Mouse (Mus musculus): ENCODE results near the gene Abhd18. TPM values are rescaled to one million over a fixed set of nuclear protein-coding genes. Genes with fewer than 3 reads are reported as not detected.

The Abhd18 gene
- total and polyA plus RNA-seq, 2 experiments = 4.8 to 29.4 TPM

DNA sequence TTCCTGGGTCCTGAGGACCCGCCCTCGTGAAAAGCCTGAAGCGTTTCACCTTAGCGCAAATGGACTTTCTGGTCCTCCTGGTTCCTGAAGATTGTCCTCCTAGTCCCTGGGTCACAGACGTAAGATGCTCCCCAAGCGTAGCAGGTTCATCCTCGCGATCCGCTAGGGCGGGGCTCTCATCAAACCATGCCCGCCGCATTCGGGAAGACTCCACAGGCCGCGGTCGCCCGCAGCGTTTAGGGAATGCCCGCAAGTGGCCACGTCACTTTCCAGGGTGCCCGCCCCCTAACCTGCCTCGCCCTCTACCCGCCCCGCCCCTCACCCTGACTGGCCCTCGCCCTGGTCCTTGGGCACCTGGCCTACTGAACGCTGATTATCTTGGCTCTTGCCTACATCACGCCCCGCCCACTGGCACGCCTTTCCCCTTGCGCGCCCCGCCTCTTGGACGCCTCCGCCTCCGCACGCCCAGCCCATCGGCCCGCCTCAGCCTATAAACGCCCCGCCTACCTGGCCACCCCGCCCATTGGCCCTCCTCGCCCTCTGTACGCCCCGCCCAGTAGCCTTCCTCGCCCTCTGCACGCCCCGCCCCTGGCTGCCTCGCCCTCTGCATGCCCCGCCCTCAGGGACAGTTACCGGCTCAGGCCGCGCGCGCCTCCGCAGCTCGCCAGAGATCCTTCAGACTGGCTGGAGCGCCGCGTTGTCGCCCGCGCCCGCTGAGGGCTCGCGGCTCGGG lies 102.6 kb downstream of the Abhd18 start, which contains the start of gene Larp1b:
Gene Larp1b, plus strand, starts transcription at position 659 of the 733 bp plus-strand sequence.
- H3K9ac ChIP-seq (ENCODE audit: low read depth, low read length) = peak within 1 kb of the TSS; percentile 98
- TF ChIP-seq POLR2A (IDR thresholded peaks at IDR 0.05; ENCODE audit: extremely low read depth, insufficient read depth, low read length) (peak; percentile 97), CTCF (IDR thresholded peaks at IDR 0.05; ENCODE audit: low read depth, low read length) (no peak)
- WGBS = under 1% methylated on average over 66 of the region's 66 CpGs
- H3K27ac ChIP-seq (replicated peaks; ENCODE audit: insufficient read depth, low read depth, low read length) = peak within 1 kb of the TSS; percentile 85
- peaks cover 20% of the 10 kb centered on the region for H3K4me1 ChIP-seq (ENCODE audit: control insufficient read depth, insufficient read depth, low read length)
- no peaks in the 10 kb centered on the region for H3K36me3 ChIP-seq (ENCODE audit: control insufficient read depth, insufficient read depth, low read length)
- peak within 1 kb of the TSS; percentile 92 for H3K4me3 ChIP-seq (ENCODE audit: insufficient read depth, low read depth, low read length)
- peaks cover 7% of the 10 kb centered on the region; the same call in 1 of the 2 replicates for H3K79me2 ChIP-seq (ENCODE audit: control insufficient read depth, insufficient read depth, low read length)
- DNase-seq (ENCODE audit: extremely low read depth, low read depth, low spot score) = peak; percentile 89
- H3K27me3 ChIP-seq (ENCODE audit: control insufficient read depth, insufficient read depth, low read length) = no peaks in the 10 kb centered on the region

DNA sequence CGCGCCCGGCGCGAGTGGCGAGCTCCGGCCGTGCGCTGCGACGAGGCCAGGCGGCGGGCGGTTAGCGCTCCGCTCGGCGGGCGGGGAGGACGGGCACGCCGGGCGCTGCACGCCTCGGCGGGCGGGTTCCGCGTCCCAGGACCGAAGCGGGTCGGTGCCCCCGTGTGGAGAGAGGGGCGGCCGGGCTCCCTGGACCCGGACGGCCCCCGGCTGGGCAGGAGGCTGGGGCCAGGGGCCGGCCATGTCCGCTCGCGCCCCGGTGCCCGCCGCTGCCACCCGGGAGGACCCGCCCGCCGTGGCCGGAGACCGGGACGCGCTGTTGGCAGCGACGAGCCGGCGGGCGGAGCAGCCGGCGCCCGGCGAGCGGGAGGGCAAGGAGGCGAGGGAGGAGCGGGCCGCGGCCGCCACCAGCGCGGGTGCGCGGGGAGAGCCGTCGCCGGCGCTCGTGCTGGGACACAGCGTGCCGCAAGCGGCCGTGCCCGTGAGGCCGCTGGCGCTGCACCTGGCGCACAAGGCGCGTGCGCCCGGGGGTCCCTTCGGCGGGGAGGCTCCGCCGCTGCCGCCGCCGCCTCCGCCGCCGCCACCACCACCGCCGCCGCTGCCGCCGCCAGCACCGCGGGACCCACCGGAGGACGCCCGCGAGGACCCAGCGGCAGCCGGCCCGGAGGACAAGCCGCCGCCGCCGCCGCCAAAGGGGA lies 103.3 kb downstream of the Abhd18 start:
- TF ChIP-seq POLR2A (IDR thresholded peaks at IDR 0.05; ENCODE audit: extremely low read depth, insufficient read depth, low read length) (no peak), CTCF (IDR thresholded peaks at IDR 0.05; ENCODE audit: low read depth, low read length) (no peak)
- Histone ChIP-seq H3K79me2 (ENCODE audit: control insufficient read depth, insufficient read depth, low read length) (peaks cover 7% of the 10 kb centered on the region; the same call in 1 of the 2 replicates), H3K27ac (replicated peaks; ENCODE audit: insufficient read depth, low read depth, low read length) (peak overlapping the region; percentile 85), H3K27me3 (ENCODE audit: control insufficient read depth, insufficient read depth, low read length) (no peaks in the 10 kb centered on the region), H3K9ac (ENCODE audit: low read depth, low read length) (peak overlapping the region; percentile 98), H3K4me3 (ENCODE audit: insufficient read depth, low read depth, low read length) (peak overlapping the region; percentile 92), H3K36me3 (ENCODE audit: control insufficient read depth, insufficient read depth, low read length) (no peaks in the 10 kb centered on the region), H3K4me1 (ENCODE audit: control insufficient read depth, insufficient read depth, low read length) (peaks cover 20% of the 10 kb centered on the region)
- no peak for DNase-seq (ENCODE audit: extremely low read depth, low read depth, low spot score)
- under 1% methylated on average over 103 of the region's 118 CpGs for WGBS

DNA sequence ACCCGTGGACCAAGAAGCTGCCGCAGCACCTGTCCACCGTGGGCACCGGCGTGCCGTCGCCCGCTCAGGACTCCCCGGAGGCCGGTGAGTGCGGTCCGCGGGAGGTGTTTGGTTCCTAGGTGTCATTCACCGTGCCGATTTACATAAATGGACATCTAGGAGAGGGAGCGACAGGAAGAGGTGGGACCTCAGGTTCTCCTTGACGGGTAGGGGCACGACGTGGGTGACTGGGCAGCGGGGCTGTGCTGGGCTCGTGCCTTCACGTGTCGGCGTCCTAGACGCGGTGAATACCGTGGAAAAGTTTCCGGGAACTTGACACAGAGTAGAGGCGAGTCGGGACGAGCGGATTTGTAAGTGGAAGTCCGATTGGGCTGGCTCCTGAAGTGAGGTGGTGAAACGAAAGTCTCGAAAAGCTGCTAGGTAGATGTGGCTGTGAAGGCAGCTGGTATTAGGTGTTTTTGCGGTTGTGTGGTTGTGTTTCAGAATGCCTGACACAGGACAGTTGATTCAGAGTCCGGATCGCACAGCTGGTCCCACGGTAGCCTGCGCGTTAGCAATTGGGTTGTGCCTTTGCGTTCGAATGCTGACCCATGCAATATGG lies 103.9 kb downstream of the Abhd18 start:
- peak overlapping the region; percentile 85 for H3K27ac ChIP-seq (replicated peaks; ENCODE audit: insufficient read depth, low read depth, low read length)
- peak overlapping the region; percentile 98 for H3K9ac ChIP-seq (ENCODE audit: low read depth, low read length)
- H3K4me1 ChIP-seq (ENCODE audit: control insufficient read depth, insufficient read depth, low read length) = peaks cover 20% of the 10 kb centered on the region
- DNase-seq (ENCODE audit: extremely low read depth, low read depth, low spot score) = peak; percentile 86
- H3K4me3 ChIP-seq (ENCODE audit: insufficient read depth, low read depth, low read length) = peak overlapping the region; percentile 92
- H3K27me3 ChIP-seq (ENCODE audit: control insufficient read depth, insufficient read depth, low read length) = no peaks in the 10 kb centered on the region
- under 1% methylated on average over 43 of the region's 43 CpGs for WGBS
- H3K36me3 ChIP-seq (ENCODE audit: control insufficient read depth, insufficient read depth, low read length) = no peaks in the 10 kb centered on the region
- peaks cover 7% of the 10 kb centered on the region; the same call in 1 of the 2 replicates for H3K79me2 ChIP-seq (ENCODE audit: control insufficient read depth, insufficient read depth, low read length)
- TF ChIP-seq POLR2A (IDR thresholded peaks at IDR 0.05; ENCODE audit: extremely low read depth, insufficient read depth, low read length) (0 out of 2 replicates have a peak, but pooled peaks have one; percentile 70), CTCF (IDR thresholded peaks at IDR 0.05; ENCODE audit: low read depth, low read length) (no peak)

DNA sequence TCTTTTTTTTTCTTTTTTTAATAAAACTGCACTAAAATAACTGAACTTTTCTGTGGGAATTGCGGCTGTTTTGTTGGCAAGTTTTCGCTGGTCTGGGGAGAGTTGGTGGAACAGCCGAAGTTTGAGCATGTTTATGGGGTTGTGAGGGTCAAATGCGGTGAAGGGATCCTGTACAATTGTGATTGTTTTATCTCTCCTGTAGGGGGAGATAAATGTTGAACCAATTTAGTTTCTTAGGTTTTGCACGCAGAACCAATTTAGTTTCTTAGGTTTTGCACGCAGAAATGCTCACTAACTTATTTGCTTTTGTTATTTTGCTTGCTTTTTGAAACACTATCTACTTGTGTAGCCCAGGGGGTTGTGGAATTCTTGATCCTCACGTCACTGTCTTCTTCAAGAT lies 104.6 kb downstream of the Abhd18 start:
- peak; percentile 70 for DNase-seq (ENCODE audit: extremely low read depth, low read depth, low spot score)
- H3K27ac ChIP-seq (replicated peaks; ENCODE audit: insufficient read depth, low read depth, low read length) = peak overlapping the region; percentile 85
- peak overlapping the region; percentile 63; the same call in 1 of the 2 replicates for H3K9ac ChIP-seq (ENCODE audit: low read depth, low read length)

DNA sequence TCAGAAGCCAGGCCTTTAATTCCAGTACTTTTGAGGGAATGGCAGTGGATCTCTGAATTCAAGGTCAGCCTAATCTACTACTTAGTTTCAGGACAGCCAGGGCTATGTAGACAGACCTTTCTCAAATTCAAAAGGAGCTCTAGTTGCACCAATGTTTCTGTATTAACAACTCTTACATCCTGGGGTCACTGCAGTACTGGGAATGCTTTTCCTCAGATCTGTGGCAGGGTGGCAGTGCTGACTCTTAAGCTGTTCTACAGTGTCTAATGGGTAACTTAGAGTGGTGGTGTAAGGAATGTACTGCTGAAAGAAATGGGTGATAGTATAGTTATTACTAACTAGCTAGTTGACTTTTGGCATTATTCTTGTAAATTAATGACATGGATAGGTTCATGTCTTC lies 105.8 kb downstream of the Abhd18 start:
- DNase-seq (ENCODE audit: extremely low read depth, low read depth, low spot score) = peak; percentile 40

More for the DNA sequence above, 104.6 kb downstream of the Abhd18 start:
- no peaks in the 10 kb centered on the region for H3K27me3 ChIP-seq (ENCODE audit: control insufficient read depth, insufficient read depth, low read length)
- H3K4me1 ChIP-seq (ENCODE audit: control insufficient read depth, insufficient read depth, low read length) = peaks cover 20% of the 10 kb centered on the region
- no peaks in the 10 kb centered on the region for H3K36me3 ChIP-seq (ENCODE audit: control insufficient read depth, insufficient read depth, low read length)
- TF ChIP-seq CTCF (IDR thresholded peaks at IDR 0.05; ENCODE audit: low read depth, low read length) (no peak), POLR2A (IDR thresholded peaks at IDR 0.05; ENCODE audit: extremely low read depth, insufficient read depth, low read length) (no peak)
- peaks cover 7% of the 10 kb centered on the region; the same call in 1 of the 2 replicates for H3K79me2 ChIP-seq (ENCODE audit: control insufficient read depth, insufficient read depth, low read length)
- WGBS = 3% methylated on average over 7 of the region's 7 CpGs
- H3K4me3 ChIP-seq (ENCODE audit: insufficient read depth, low read depth, low read length) = peak overlapping the region; percentile 92

More for the DNA sequence above, 105.8 kb downstream of the Abhd18 start:
- TF ChIP-seq CTCF (IDR thresholded peaks at IDR 0.05; ENCODE audit: low read depth, low read length) = no peak
- no peak for TF ChIP-seq POLR2A (IDR thresholded peaks at IDR 0.05; ENCODE audit: extremely low read depth, insufficient read depth, low read length)
- peaks cover 16% of the 10 kb centered on the region for H3K4me1 ChIP-seq (ENCODE audit: control insufficient read depth, insufficient read depth, low read length)
- no peaks in the 10 kb centered on the region for H3K27me3 ChIP-seq (ENCODE audit: control insufficient read depth, insufficient read depth, low read length)
- no peak overlapping the region for H3K9ac ChIP-seq (ENCODE audit: low read depth, low read length)
- H3K36me3 ChIP-seq (ENCODE audit: control insufficient read depth, insufficient read depth, low read length) = no peaks in the 10 kb centered on the region
- H3K79me2 ChIP-seq (ENCODE audit: control insufficient read depth, insufficient read depth, low read length) = peaks cover 10% of the 10 kb centered on the region; the same call in 1 of the 2 replicates
- no peak overlapping the region for H3K4me3 ChIP-seq (ENCODE audit: insufficient read depth, low read depth, low read length)
- no peak overlapping the region for H3K27ac ChIP-seq (replicated peaks; ENCODE audit: insufficient read depth, low read depth, low read length)

Data from liver, adult 2 months (tissue).